Mouse (Mus musculus) stomach, embryonic 15.5 days (tissue): ENCODE data around the gene Arcn1. TPM values are rescaled to one million over a fixed set of nuclear protein-coding genes. Genes with fewer than 3 reads are reported as not detected.
A peak's percentile ranks its signal among the peaks of the same experiment; 100 is the strongest.

Experiments used
- ATAC-seq: fragments of 200-750 bp; cut with Nextera tagmentation; 2 replicates; pipeline ENCODE4 v1.8.0; 2017; ENCODE audit warnings: low read depth, moderate number of reproducible peaks, moderate TSS enrichment; ENCODE audit not compliant: insufficient read depth, low FRiP score
- H3K27ac ChIP-seq: fragments of 300-500 bp; sonication (generic); 2 replicates; pipeline ENCODE4 v1.5.1; 2015; ENCODE audit warnings: mild to moderate bottlenecking, inconsistent platforms
- H3K27me3 ChIP-seq: fragments of 300-500 bp; sonication (generic); replicated peaks from 2 replicates; pipeline ENCODE4 v1.6.1; 2015; ENCODE audit warnings: inconsistent platforms
- H3K36me3 ChIP-seq: fragments of 300-500 bp; sonication (generic); 2 replicates; pipeline ENCODE4 v1.6.1; 2015; ENCODE audit warnings: inconsistent platforms
- H3K4me1 ChIP-seq: fragments of 300-500 bp; sonication (generic); 2 replicates; pipeline ENCODE4 v1.6.1; 2015; ENCODE audit warnings: inconsistent platforms
- H3K4me2 ChIP-seq: fragments of 300-500 bp; sonication (generic); 2 replicates; pipeline ENCODE4 v1.6.1; 2015; ENCODE audit warnings: mild to moderate bottlenecking, inconsistent platforms
- H3K4me3 ChIP-seq: fragments of 300-500 bp; sonication (generic); replicated peaks from 2 replicates; pipeline ENCODE4 v1.5.1; 2015; ENCODE audit warnings: inconsistent platforms
- H3K9ac ChIP-seq: fragments of 300-500 bp; sonication (generic); 2 replicates; pipeline ENCODE4 v1.6.1; 2015; ENCODE audit warnings: inconsistent platforms
- H3K9me3 ChIP-seq: fragments of 300-500 bp; sonication (generic); 2 replicates; pipeline ENCODE4 v1.6.1; 2016; ENCODE audit warnings: inconsistent platforms
- WGBS: fragments of 180-500 bp; shearing (Covaris S2); methylation state at CpG from one replicate; pipeline ENCODE4 v1.1.7; 2015; 5-methylcytosine and 5-hydroxymethylcytosine counted together
- polyA plus RNA-seq: library from polyadenylated mRNA; unstranded; fragments of >200 nt; fragmentation: Nextera tagmentation; extraction: Ambion mirVana; gene quantifications from 2 replicates; pipeline ENCODE4 v1.2.1, GENCODE M21; 2015

The Arcn1 gene
- polyA plus RNA-seq, 1 experiment from 2014 or later, result 189 TPM

- Histone ChIP-seq H3K27ac (no peak overlapping the region), H3K9me3 (no peaks in the 10 kb centered on the region), H3K4me3 (no peak overlapping the region), H3K9ac (no peak overlapping the region), H3K4me2 (no peak overlapping the region), H3K4me1 (no peaks in the 10 kb centered on the region), H3K36me3 (peaks cover 67% of the 10 kb centered on the region), H3K27me3 (no peaks in the 10 kb centered on the region)
- WGBS, result 84% methylated on average over 5 of the region's 5 CpGs
- ATAC-seq, result no peak
Observed at GRCm38 (mm10) chr9:44699730-44700129, 67.9 kb downstream of the Arcn1 start.

GRCm38 (mm10) chr9:44699196-44699595 lies 68.4 kb downstream of the Arcn1 start:
- Histone ChIP-seq H3K9me3 (no peaks in the 10 kb centered on the region), H3K36me3 (peaks cover 68% of the 10 kb centered on the region)

DNA sequence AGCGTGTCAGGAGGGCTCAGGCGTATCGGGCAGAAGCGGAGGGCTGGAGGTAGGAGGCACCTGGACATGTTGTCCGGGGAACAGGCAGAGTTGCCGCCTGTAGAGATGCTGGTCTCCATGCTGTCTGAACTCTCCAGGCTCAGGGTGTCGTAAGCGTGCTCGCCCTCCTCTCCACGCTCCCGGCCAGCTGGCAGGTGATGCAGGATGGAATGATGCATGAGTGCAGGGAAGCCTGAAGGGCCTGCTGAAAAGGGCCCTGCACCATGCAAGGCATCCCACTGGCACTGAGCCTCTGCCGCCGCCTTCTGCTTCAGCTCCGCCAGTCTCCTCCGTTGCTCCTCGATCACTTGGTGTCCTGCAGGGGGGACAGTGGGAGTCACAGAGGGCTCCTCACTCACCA lies 69.8 kb downstream of the Arcn1 start:
- 92% methylated on average over 16 of the region's 16 CpGs for WGBS
- Histone ChIP-seq H3K9ac (no peak overlapping the region), H3K27ac (no peak overlapping the region), H3K4me3 (no peak overlapping the region), H3K27me3 (no peaks in the 10 kb centered on the region), H3K9me3 (no peaks in the 10 kb centered on the region), H3K4me1 (no peaks in the 10 kb centered on the region), H3K4me2 (no peak overlapping the region), H3K36me3 (peaks cover 70% of the 10 kb centered on the region)
- ATAC-seq, result no peak

More at GRCm38 (mm10) chr9:44699196-44699595, 68.4 kb downstream of the Arcn1 start:
- Histone ChIP-seq H3K27ac (no peak overlapping the region), H3K9ac (no peak overlapping the region), H3K4me2 (no peak overlapping the region), H3K4me3 (no peak overlapping the region), H3K27me3 (no peaks in the 10 kb centered on the region), H3K4me1 (no peaks in the 10 kb centered on the region)
- WGBS, result 87% methylated on average over 10 of the region's 10 CpGs
- ATAC-seq, result no peak

GRCm38 (mm10) chr9:44693071-44693470 lies 74.6 kb downstream of the Arcn1 start:
- H3K27me3 ChIP-seq, result no peaks in the 10 kb centered on the region
- no peak overlapping the region for H3K27ac ChIP-seq
- no peak overlapping the region for H3K4me3 ChIP-seq
- H3K9me3 ChIP-seq, result no peaks in the 10 kb centered on the region
- WGBS, result 86% methylated on average over 11 of the region's 11 CpGs
- ATAC-seq, result no peak
- H3K36me3 ChIP-seq, result peaks cover 43% of the 10 kb centered on the region
- no peak overlapping the region for H3K9ac ChIP-seq
- no peak overlapping the region for H3K4me2 ChIP-seq
- peaks cover 14% of the 10 kb centered on the region; the same call in 1 of the 2 replicates for H3K4me1 ChIP-seq

GRCm38 (mm10) chr9:44691671-44692520 lies 75.7 kb downstream of the Arcn1 start:
- 60% methylated on average over 21 of the region's 21 CpGs for WGBS
- Histone ChIP-seq H3K4me2 (no peak overlapping the region), H3K27ac (peak overlapping the region; percentile 61; the same call in 1 of the 2 replicates)

More at GRCm38 (mm10) chr9:44691671-44692520, 75.7 kb downstream of the Arcn1 start:
- no peak; the same call in 1 of the 2 replicates for ATAC-seq
- Histone ChIP-seq H3K4me1 (peaks cover 14% of the 10 kb centered on the region; the same call in 1 of the 2 replicates), H3K4me3 (no peak overlapping the region), H3K27me3 (no peaks in the 10 kb centered on the region), H3K36me3 (peaks cover 33% of the 10 kb centered on the region), H3K9ac (no peak overlapping the region), H3K9me3 (no peaks in the 10 kb centered on the region)

Other genes with a start within 250 kb of the Arcn1 start
- 0.54 and 0.62 TPM in 2 replicates for gene Cxcr5, start 206.0 kb downstream of the Arcn1 start, polyA plus RNA-seq
- gene Ddx6, start 163.0 kb downstream of the Arcn1 start, polyA plus RNA-seq, result 18.6 and 19.8 TPM in 2 replicates
- 0.13 TPM in 1 of 2 replicates, not detected in the other for gene Treh, start 94.6 kb downstream of the Arcn1 start, polyA plus RNA-seq
- gene Phldb1, start 32.6 kb downstream of the Arcn1 start, polyA plus RNA-seq, result 24.0 and 25.4 TPM in 2 replicates
- 84.3 and 84.4 TPM in 2 replicates for gene Ift46, start 63 bp upstream of the Arcn1 start, polyA plus RNA-seq
- 3.4 and 3.8 TPM in 2 replicates for gene Tmem25, start 31.5 kb upstream of the Arcn1 start, polyA plus RNA-seq
- 2.3 and 9.4 TPM in 2 replicates for gene Ttc36, start 35.2 kb upstream of the Arcn1 start, polyA plus RNA-seq
- 14.1 and 14.2 TPM in 2 replicates for gene Kmt2a, start 113.5 kb upstream of the Arcn1 start, polyA plus RNA-seq
- 757 and 776 TPM in 2 replicates for gene Atp5l, start 152.9 kb upstream of the Arcn1 start, polyA plus RNA-seq
- 25.7 and 28.4 TPM in 2 replicates for gene Ube4a, start 197.8 kb upstream of the Arcn1 start, polyA plus RNA-seq
- gene Cd3g, start 212.6 kb upstream of the Arcn1 start, polyA plus RNA-seq, result 0.43 and 1.0 TPM in 2 replicates
- gene Cd3d, start 213.9 kb upstream of the Arcn1 start, polyA plus RNA-seq, result 0.10 TPM in 1 of 2 replicates, not detected in the other
- gene Cd3e, start 241.8 kb upstream of the Arcn1 start, polyA plus RNA-seq, result 2.1 and 2.5 TPM in 2 replicates